Mouse (Mus musculus) kidney, postnatal 14 days (tissue): ENCODE measurements around the gene Ankrd55.
"Not testable (repeated sequence)": the region's sequence is repeated elsewhere in the genome, so short reads cannot be mapped to it uniquely, and the experiment has no call there.

Source experiments
- DNase-seq: peaks from one replicate; pipeline ENCODE4 v3.0.0; 2022; ENCODE audit warnings: mixed read lengths

Gene Ankrd55

DNA sequence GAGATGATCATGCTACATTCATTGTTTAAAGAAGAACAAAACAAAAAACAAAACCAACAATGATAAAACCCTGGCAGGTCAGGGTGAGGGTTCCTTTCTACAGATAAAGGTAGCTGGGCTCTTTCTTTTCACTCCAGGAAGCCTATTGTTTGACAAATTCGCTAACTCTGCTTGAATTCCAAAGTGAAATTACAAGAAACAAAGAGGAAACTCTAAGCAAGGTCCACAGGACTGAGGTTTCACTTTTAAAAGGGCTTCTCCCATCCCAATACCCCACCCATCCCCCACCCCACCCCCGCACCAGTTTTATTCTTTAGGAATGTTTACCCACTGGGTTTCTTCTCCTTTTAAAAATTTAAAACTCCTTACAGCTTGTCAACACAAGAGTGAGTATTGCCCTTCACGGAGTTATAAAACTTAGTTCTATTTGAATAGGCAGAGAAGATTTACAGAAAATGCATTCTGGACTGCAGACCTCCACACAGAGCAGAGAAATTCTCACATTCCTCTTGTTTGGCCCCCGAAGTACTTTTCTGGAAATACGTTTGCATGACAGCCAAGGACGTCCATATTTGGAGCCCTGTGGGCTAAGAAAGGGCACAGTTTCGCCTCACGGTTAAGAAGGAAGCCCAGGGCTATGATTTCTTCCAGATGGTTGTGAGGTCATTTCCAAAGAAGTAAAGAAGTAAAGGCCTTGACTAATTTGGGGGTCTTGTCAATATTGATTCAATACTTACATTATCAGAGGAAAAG, 128.3 kb downstream of the Ankrd55 start:
- no peak for DNase-seq

GRCm38 (mm10) chr13:112417163-112417523, 128.9 kb downstream of the Ankrd55 start:
- DNase-seq = peak; percentile 35

- DNase-seq = no peak
Observed at GRCm38 (mm10) chr13:112417861-112418423, 129.7 kb downstream of the Ankrd55 start.

DNA sequence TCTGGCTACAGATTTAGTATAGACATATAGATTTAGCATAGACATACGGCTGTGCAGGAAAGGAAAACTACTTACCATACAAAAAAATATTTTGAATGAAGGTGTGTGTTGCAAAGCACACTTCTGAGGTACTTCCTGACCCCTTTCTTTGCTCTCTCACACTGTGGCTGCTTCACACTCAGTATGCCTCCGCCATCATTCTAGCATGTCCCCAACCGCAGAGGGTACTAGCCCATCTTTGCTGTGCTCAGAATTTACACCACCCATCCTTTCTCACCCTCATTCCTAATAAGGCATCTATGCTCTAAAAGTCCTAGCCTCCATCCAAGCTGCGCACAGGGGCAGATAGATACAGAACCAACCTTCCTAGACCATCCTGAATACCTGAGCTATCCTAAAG, 130.3 kb downstream of the Ankrd55 start:
- no peak for DNase-seq

- DNase-seq = no peak
Observed at GRCm38 (mm10) chr13:112424212-112424611, 136.0 kb downstream of the Ankrd55 start.

DNA sequence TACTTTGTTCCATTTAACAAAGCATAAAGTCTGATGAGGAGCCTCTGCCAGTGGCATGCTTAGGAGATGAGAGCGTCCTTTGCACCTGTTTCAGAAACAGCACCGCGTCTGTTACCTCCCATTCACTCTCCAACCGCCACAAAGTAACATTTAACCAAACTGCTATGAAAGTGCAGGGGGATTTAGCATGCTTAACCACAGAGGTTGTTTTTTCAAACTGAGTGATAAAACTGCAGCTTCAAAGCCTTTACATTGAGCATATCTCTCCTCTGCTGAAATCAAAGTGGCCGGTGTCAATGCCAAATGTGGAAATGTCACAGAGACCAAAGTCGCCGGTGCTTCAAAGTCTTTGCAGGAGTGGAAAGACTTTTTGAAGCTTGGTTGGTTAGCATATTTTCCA, 136.4 kb downstream of the Ankrd55 start:
- DNase-seq = no peak

GRCm38 (mm10) chr13:112425181-112425654, 137.0 kb downstream of the Ankrd55 start:
- DNase-seq = no peak

DNA sequence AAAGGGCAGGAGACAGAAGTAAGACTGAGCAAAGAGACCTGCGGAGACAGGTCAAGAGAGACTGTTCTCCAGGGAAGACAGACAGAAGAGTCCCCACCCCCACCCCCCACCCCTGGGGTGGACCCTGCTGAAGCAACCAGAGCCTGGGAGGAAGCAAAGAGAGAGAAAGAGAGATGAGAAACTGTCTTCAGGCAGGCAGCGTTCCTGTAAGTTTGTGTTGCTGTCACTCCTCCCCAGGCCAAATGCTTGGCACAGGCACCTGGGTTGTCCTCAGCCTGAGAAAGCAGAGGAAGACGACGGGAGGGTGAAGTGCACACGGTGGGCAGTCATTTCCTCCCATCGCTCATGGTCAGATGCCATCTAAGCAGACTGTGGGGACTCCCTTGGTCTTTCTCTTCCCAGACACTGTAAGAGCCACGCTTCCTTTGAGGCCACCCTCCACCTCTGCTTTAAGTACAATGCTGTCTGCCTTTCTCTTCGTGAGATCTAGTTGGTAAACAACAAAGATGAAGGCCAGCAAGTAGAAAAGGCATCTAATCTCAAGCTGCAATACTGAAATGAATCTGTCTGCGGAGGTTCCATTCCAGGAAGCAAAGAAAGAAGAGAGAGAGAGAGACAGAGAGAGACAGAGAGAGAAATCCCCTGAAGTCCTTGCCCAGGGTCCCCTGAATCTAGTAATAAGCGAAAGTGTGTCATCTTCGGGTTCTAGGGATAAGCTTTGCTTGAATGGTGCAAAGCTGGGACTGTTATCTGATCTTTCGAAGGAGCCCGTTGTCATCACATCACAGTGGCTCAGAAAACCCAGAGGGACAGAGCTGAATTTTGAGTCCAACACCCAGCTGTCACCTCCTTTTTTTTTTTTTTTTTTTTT, 138.2 kb downstream of the Ankrd55 start:
- no peak for DNase-seq

GRCm38 (mm10) chr13:112427136-112427470, 138.9 kb downstream of the Ankrd55 start:
- DNase-seq = not testable (repeated sequence)

DNA sequence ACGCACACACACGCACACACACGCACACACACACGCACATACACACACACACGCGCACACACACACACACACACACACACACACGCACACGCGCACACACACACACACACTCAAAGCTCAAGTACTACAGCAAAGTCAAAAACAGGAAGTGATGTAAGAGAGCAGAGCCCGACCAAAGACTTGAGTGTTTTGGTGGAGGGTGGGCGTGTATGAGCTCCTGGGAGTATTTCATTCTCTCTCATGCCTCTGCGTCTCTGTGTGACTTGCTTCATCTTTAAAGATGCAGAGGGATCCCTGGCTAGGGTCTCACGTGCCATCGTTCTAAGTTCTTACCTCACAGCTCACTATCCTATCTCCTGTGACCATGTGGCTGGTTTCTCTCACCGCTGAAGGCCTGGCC, 139.3 kb downstream of the Ankrd55 start:
- no peak for DNase-seq

- no peak for DNase-seq
Observed at GRCm38 (mm10) chr13:112433271-112433670, 145.0 kb downstream of the Ankrd55 start.
